Mouse (Mus musculus): ENCODE results near the gene Trim75.

DNA sequence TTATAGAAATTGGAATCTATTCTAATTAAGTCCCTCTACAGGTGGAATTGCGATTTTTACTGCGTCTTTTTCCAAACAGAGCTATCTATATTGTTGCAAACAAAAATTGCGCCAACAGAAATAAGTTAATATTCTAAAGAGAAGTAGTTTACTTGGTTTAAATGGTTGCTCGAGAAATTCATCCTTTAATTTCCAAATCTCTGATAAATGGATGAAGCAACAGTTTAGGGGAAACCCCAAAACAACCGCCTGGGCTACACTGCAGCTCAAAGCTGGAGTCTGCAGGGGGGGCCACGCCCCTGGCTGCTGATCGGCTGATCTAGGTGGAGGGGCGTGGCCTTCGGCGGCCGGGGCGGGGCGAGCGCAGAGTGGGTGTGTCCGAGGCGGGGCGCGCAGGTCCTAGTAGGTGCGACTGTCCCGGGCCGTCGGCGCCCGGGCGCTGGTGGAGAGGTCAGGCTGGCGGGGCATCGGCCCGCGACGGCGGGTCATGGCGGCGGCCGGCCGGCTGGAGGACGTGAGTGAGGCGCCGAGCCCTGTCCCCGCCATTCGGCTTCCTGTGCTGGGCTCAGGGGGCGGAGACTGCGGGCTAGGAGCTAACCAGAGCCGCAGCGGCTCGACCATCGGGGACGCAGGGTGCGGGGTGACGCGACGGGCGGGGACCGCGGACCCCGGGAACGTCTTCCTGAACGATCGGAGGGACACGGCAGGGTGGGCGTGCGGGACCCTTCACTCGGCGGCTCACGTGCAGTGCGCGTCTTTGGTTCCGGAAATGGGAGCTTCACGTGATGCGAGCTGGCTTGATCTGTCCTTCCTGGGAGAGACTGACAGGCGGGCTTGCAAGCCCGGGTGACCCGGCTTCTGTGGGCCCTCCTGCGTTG lies 40.6 kb downstream of the Trim75 start, which contains the start of gene Tmem192:
- TF ChIP-seq POLR2A (IDR thresholded peaks at IDR 0.05; ENCODE audit: low read depth, low read length) (peak; percentile 47; the same call in 1 of the 2 replicates), CTCF (IDR thresholded peaks at IDR 0.05; ENCODE audit: borderline replicate concordance, insufficient read depth, low read length) (no peak)
